Mouse (Mus musculus): Measurements from ENCODE around the gene Znhit1. TPM values are rescaled to one million over a fixed set of nuclear protein-coding genes. Genes with fewer than 3 reads are reported as not detected.

Znhit1 gene
- polyA plus RNA-seq (2017; shearing (Covaris generic)) = 10 to 100 TPM; 56.5 to 66.5 TPM

GRCm38 (mm10) chr5:136987934-136988271, at the start of gene Znhit1:
Gene Znhit1, minus strand, starts transcription at chr5:136988021.
- ATAC-seq = no peak

DNA sequence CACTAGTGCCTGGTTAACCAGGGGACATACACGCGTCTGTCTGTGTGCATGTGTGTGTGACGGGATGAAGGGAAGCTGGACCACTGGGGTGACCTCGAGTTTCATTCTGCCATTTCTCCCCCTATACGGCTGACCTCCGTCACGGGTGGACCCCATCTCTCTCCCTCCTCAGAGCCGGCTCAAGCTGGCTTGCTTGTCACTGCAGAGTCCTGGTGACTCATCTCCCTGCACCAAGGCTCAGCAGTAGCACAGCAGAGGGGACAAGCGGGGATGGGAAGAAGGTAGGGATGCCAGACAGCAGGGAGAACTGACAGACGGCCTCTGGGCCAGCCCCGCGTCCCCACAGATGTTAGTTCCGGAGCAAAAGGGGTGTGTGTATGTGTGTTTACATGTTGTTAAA, 48.4 kb upstream of the Znhit1 start:
- no peak for ATAC-seq

- ATAC-seq = peak; percentile 70
These were observed 44.8 kb upstream of the Znhit1 start for GRCm38 (mm10) chr5:137032641-137033074.

GRCm38 (mm10) chr5:137032033-137032421, 44.2 kb upstream of the Znhit1 start:
- ATAC-seq = no peak

- ATAC-seq = no peak
These were observed 43.5 kb upstream of the Znhit1 start for GRCm38 (mm10) chr5:137031076-137032032.

DNA sequence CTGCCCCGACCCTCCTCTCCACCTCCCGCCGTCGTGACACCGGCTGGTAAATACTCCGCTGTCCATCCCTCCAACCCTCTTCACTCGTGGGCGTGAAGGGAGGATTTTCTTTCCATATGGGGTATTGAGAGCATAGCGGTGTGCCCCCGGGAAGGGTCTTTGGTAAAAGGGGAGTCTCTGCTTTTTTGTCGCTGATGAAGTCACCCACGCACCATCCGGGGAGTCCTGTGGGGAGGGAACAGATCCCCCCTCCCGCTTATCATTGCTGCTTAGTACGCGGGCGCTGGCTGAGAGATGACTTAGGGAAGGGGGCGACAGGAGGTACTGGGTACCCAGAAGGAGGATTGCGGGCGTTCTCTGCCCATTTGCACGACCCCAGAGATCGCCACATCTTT, 42.6 kb upstream of the Znhit1 start:
- ATAC-seq = no peak

- ATAC-seq = peak; percentile 67
These were observed 42.0 kb upstream of the Znhit1 start for GRCm38 (mm10) chr5:137029643-137030415.

DNA sequence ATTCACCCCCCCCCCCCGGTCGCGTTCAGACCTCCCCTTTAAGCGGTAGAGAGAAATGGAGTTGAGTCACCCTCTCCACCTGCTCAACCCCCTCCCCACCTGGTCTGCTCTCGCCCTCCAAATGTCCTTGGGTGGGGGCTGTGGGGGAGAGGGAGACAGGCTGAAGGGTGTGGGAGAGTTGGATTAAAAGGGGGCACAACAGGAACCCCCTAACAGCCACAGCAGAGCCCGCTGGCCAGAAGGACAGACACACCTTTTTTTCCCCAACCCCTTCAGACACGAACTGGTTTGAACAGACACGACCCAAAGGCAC, 41.4 kb upstream of the Znhit1 start:
- ATAC-seq = no peak

GRCm38 (mm10) chr5:137028561-137029272, 40.9 kb upstream of the Znhit1 start:
- ATAC-seq = no peak

DNA sequence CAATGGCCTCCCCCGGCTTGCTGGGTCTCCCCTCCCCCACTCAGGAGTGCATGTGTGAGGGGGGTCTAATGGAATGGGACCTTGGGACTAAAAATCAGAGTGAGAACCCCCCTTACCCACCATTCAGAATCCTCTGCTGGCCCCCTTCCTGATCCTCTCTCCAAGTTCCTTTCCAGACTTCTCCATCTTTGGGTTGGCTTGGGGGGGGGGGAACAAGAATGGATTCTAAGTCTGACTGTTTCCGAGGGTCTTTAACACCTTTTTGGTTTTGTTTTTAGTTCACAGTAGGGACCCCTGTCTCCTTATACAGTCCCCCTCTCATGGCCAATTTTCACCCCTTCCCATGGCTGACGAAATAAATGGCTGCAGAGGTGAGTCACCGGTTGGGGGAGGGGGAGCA, 38.3 kb upstream of the Znhit1 start, which contains the start of gene Vgf:
TSS of gene Vgf (plus strand) at position 301 of the 400 bp plus-strand sequence.
- ATAC-seq = no peak

- ATAC-seq = peak; percentile 79
These were observed 37.3 kb upstream of the Znhit1 start for GRCm38 (mm10) chr5:137025132-137025531.

GRCm38 (mm10) chr5:137024318-137024717, 36.5 kb upstream of the Znhit1 start:
- no peak for ATAC-seq

DNA sequence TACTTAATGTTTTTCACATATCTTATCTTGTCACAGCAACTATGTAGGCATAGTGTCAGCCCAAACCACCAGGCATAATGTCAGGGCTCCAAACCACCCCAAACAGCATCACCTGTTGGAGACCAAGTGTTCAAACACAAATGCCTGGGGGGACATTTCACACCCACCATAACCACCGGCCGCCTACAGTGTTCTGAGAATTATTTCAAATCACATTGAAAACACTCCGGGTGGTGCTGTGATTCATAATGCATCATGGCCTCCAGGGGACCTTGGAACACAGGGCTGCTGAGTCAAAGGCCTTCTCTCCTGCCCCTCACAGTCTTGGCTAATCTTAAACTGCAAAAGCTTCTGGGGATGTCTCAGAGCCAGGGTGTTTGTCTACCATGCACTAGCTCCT, 28.1 kb upstream of the Znhit1 start:
- no peak for ATAC-seq

DNA sequence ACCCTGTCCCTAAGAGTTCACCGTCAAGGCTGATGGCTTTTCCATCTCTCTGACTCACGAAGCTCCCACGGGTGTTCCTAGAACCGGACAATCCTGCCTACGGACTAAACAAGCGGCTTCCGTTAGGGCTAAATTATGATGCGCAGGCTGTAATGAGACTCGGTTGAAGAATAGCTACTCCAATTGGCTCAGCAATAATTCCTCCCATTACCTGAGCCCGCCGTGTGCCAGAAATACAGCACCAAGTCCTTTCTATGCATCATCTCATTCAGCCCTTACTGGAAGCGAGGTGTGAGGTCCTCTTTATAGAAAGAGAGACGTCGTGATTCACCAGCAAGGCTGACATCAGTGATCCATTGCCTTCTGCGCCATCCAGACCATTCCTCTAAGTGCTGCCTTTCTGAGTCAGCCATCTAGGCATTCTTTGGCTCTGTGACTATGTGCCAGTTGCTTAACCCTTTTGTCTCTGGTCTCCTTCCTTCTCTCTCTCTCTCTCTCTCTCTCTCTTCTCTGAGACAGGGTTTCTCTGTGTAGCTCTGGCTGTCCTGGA, 24.7 kb upstream of the Znhit1 start:
- no peak for ATAC-seq

- ATAC-seq = no peak
These were observed 22.2 kb upstream of the Znhit1 start for GRCm38 (mm10) chr5:137009988-137010387.

DNA sequence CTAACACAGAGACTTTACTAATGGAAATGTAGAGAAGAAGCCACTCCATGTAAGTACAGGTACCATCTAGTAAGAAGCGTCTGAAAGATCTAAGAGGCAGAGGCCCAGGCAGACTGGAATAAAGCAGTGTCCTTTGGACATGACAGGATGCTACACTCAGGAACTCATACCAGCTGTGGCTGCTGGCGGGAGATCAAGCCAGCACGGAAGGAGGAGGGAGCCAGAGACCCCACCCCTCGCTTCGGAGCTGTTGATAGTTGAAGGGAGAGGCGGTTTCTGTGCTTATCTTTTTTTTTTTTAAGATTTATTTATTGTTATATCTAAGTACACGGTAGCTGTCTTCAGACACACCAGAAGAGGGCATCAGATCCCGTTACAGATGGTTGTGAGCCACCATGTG, 19.5 kb upstream of the Znhit1 start:
- no peak for ATAC-seq

DNA sequence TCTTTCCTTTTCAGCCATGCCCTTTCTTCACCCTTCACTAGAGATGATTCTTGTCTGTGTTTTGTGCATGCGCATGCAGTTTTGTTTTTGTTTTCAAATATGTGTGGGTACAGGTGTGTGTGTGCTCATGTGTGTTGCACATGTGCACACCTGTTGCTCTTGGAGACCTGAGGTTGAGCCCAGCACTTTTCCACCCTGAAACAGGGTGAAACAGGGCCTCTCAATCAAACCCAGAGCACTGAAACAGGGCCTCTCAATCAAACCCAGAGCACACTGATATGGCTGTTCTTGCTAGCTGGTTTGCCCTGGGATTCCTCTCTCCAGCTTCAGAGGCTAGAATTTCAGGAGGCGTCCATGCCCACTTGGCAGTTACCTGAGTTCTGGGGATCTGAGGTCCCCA, 12.8 kb upstream of the Znhit1 start:
- ATAC-seq = no peak

- no peak for ATAC-seq
These were observed 11.6 kb upstream of the Znhit1 start for GRCm38 (mm10) chr5:136999449-136999848.

- no peak for ATAC-seq
These were observed 2.0 kb upstream of the Znhit1 start for GRCm38 (mm10) chr5:136989801-136990200.

GRCm38 (mm10) chr5:136988420-136988819, 599 bp upstream of the Znhit1 start:
- no peak for ATAC-seq

DNA sequence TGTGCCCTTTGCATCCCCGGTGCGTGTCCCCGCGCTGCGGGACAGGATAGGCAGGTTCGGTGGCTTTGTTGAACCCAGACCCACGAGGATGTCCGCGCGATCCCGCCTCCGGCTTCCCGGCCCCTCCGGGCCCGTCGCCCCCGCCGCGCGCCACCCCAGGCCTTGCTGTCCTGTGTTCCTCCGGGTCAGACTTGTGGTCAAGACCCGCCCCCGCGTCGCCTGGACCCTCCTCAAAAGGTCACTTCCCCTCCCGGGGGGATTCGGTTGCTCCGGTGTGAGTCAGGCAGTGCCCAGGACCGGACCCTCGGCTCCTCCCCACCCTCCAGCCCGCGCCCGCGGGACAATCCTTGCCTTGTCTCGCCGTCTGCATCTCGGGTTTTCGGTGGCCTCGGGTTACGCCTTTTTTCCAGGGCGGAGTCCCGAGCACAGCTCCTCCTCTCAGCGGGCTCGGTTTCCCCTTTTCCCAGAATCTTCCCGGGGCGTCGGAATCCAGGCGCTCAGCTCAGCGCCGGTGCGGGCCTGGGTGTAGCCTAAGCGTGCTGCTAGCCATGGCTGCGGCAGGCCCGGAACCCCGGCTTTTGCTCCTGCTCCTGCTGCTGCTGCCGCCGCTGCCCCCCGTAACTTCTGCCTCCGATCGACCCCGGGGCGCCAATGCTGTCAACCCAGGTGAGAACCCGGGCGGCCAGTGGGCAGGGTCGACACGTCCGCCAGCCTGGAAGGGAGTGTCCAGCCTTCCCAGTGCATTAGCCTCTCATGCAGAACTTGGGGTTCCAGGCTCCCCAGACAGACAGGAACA, 485 bp downstream of the Znhit1 start:
- ATAC-seq = peak; percentile 22

- ATAC-seq = peak; percentile 97
These were observed 1.1 kb downstream of the Znhit1 start, which contains the start of gene Plod3 for GRCm38 (mm10) chr5:136986695-136987137. Gene Plod3, plus strand, starts transcription at chr5:136987019.

All from activated CD4-positive, CD25-positive, alpha-beta regulatory T cell, adult 4 months (primary cell).